ENCODE assay signal across 18 mouse cellular contexts in genomic region chr5:107093253-107093652, GRCm38 (mm10).
DNase-seq lines count a peak whose midpoint lies in the region; ATAC-seq lines count a peak whose summit lies in the region.
"Had no signal": no experiment of that assay in that cellular context is flagged by ENCODE, and none has a peak within 500 bp of the region (broad histone marks: within the 10 kb centered on the region; RNA-seq: fewer than 3 reads in every experiment).

No protein-coding gene starts in this region.

- intact Hi-C loops in heart, postnatal 36 days (cut with DNase I) = no loop called here

- H3K27me3 ChIP-seq in hindbrain, embryonic 16.5 days (replicated peaks; ENCODE audit: control insufficient read depth, insufficient read depth, low read length) = no peaks in the 10 kb centered on the region
- H3K27me3 ChIP-seq: liver, embryonic 15.5 days had no signal

- H3K27ac ChIP-seq in hindbrain, embryonic 16.5 days (ENCODE audit: low read depth, low read length) = no peak overlapping the region
- H3K27ac ChIP-seq: hindbrain, postnatal 0 days; kidney, postnatal 0 days; layer of hippocampus, adult 2 months; limb, embryonic 13.5 days; liver, embryonic 15.5 days; midbrain, embryonic 15.5 days had no signal

- no peaks in the 10 kb centered on the region for H3K9me3 ChIP-seq in hindbrain, embryonic 16.5 days (ENCODE audit: control insufficient read depth, low read length)
- H3K9me3 ChIP-seq: limb, embryonic 13.5 days; liver, embryonic 15.5 days; megakaryocyte, embryonic 14.5 days; midbrain, embryonic 15.5 days had no signal

- 87% methylated on average over 3 of the region's 3 CpGs for WGBS in hindbrain, embryonic 16.5 days

- no peaks in the 10 kb centered on the region for H3K4me1 ChIP-seq in hindbrain, embryonic 16.5 days (ENCODE audit: control insufficient read depth, insufficient read depth, low read depth, low read length)

- no peak for ATAC-seq in hindbrain, embryonic 16.5 days
- ATAC-seq: hindbrain, postnatal 0 days; midbrain, embryonic 15.5 days had no signal

- H3K9ac ChIP-seq in hindbrain, embryonic 16.5 days (ENCODE audit: low read depth, low read length) = no peak overlapping the region
- H3K9ac ChIP-seq: limb, embryonic 13.5 days; liver, embryonic 15.5 days; midbrain, embryonic 15.5 days had no signal

- no peaks in the 10 kb centered on the region for H3K36me3 ChIP-seq in hindbrain, embryonic 16.5 days (ENCODE audit: control insufficient read depth, insufficient read depth, low read length)
- H3K36me3 ChIP-seq: limb, embryonic 13.5 days; liver, embryonic 15.5 days; midbrain, embryonic 15.5 days had no signal

- H3K4me3 ChIP-seq in hindbrain, embryonic 16.5 days (ENCODE audit: low read length) = no peak overlapping the region
- H3K4me3 ChIP-seq: layer of hippocampus, adult 2 months; limb, embryonic 13.5 days; liver, embryonic 15.5 days; megakaryocyte, embryonic 14.5 days; midbrain, embryonic 15.5 days had no signal

- H3K4me2 ChIP-seq in hindbrain, embryonic 16.5 days (ENCODE audit: low read length) = no peak overlapping the region
- H3K4me2 ChIP-seq: limb, embryonic 13.5 days; liver, embryonic 15.5 days; midbrain, embryonic 15.5 days had no signal

- DNase-seq in heart, adult 18-20 months = peak; percentile 66 to 78
- DNase-seq in heart, postnatal 36 days = no peak
- peak; percentile 63 for DNase-seq in 3T3-L1 (ENCODE audit: low read depth, low spot score)
- DNase-seq in NIH3T3 (ENCODE audit: low read depth) = peak; percentile 87
- peak; percentile 18 for DNase-seq in heart, postnatal 4 days
- no peak for DNase-seq in right cerebral cortex, adult 2 months (ENCODE audit: low spot score in 2 of 2)
- DNase-seq: adrenal gland, postnatal 10 days; cerebellum, adult 2 months; gastrocnemius, postnatal 36 days; kidney, adult 11 months had no signal

Comparison
In these comparisons a context has a peak if more than half of its experiments do, and no peak if none do; other contexts are left out.
1. DNase-seq: peak in heart, adult 18-20 months (2 of 2), 3T3-L1 (single experiment), NIH3T3 (single experiment) and heart, postnatal 4 days (single experiment); none in heart, postnatal 36 days (0 of 2) and right cerebral cortex, adult 2 months (0 of 2).